Mouse (Mus musculus) MEL (cell line): ENCODE results near the gene Mical3. TPM values are rescaled to one million over a fixed set of nuclear protein-coding genes. Genes with fewer than 3 reads are reported as not detected.

Experiments used
- DNase-seq: peaks from one replicate; pipeline ENCODE4 v3.0.0; 2011; ENCODE audit warnings: low read depth, low spot score
- H3K27ac ChIP-seq: 2 replicates; pipeline ENCODE4 v1.5.1; 2012; ENCODE audit warnings: low read depth, mild to moderate bottlenecking, control low read depth, low read length, moderate library complexity; ENCODE audit not compliant: control insufficient read depth
- H3K27me3 ChIP-seq, 2 experiments: fragments of 150-350 bp in 1 of 2; sonication (generic) in 1 of 2; 2 replicates each; pipeline ENCODE4 v1.6.1; 2012; ENCODE audit warnings: low read length in 2 of 2, mild to moderate bottlenecking in 2 of 2, improper control_type of control experiment in 1 of 2, moderate library complexity in 1 of 2; ENCODE audit not compliant: insufficient read depth in 2 of 2, control insufficient read depth in 1 of 2
- H3K36me3 ChIP-seq, 2 experiments: 2 replicates each; pipeline ENCODE4 v1.6.1; 2012 to 2014; ENCODE audit warnings: low read length in 2 of 2, improper control_type of control experiment in 1 of 2, inconsistent platforms in 1 of 2, mild to moderate bottlenecking in 1 of 2; ENCODE audit not compliant: insufficient read depth in 2 of 2, control insufficient read depth in 1 of 2
- H3K4me1 ChIP-seq, 2 experiments: fragments of 150-350 bp in 1 of 2; sonication (generic) in 1 of 2; 2 replicates each; pipeline ENCODE4 v1.6.1; 2012; ENCODE audit warnings: low read length in 2 of 2, improper control_type of control experiment in 1 of 2, mild to moderate bottlenecking in 1 of 2; ENCODE audit not compliant: insufficient read depth in 2 of 2, control insufficient read depth in 1 of 2
- H3K4me3 ChIP-seq, 2 experiments: fragments of 150-350 bp in 1 of 2; sonication (generic) in 1 of 2; 2 replicates each; pipeline ENCODE4 v1.5.1; 2012; ENCODE audit warnings: low read depth in 2 of 2, low read length in 2 of 2, mild to moderate bottlenecking in 2 of 2, moderate library complexity in 2 of 2, control low read depth in 1 of 2, improper control_type of control experiment in 1 of 2; ENCODE audit not compliant: control insufficient read depth in 1 of 2, insufficient read depth in 1 of 2
- H3K79me2 ChIP-seq: 2 replicates; pipeline ENCODE4 v1.6.1; 2012; ENCODE audit warnings: mild to moderate bottlenecking, low read length, moderate library complexity; ENCODE audit not compliant: control insufficient read depth, poor library complexity, insufficient read depth
- H3K9ac ChIP-seq: 2 replicates; pipeline ENCODE4 v1.6.1; 2012; ENCODE audit warnings: low read depth, mild to moderate bottlenecking, control low read depth, low read length, moderate library complexity; ENCODE audit not compliant: control insufficient read depth, poor library complexity, severe bottlenecking
- H3K9me3 ChIP-seq: fragments of 150-350 bp; sonication (generic); replicated peaks from 2 replicates; pipeline ENCODE4 v1.6.1; 2012; ENCODE audit warnings: mild to moderate bottlenecking, low read length, improper control_type of control experiment, moderate library complexity; ENCODE audit not compliant: insufficient read depth
- BHLHE40 ChIP-seq: IDR thresholded peaks from 2 replicates; pipeline ENCODE4 v1.6.1; 2012; ENCODE audit warnings: low read depth, mild to moderate bottlenecking, inconsistent platforms, low read length, improper control_type of control experiment, borderline replicate concordance
- ELF1 ChIP-seq: IDR thresholded peaks from 2 replicates; pipeline ENCODE4 v1.6.1; 2014; ENCODE audit warnings: low read depth, mild to moderate bottlenecking, inconsistent platforms, low read length, improper control_type of control experiment, moderate library complexity
- EP300 ChIP-seq, 2 experiments: IDR thresholded peaks; 2 replicates each; pipeline ENCODE4 v1.6.1; 2011; ENCODE audit warnings: improper control_type of control experiment in 2 of 2, low read length in 2 of 2, low read depth in 1 of 2, mild to moderate bottlenecking in 1 of 2
- MAZ ChIP-seq: IDR thresholded peaks from 2 replicates; pipeline ENCODE4 v1.6.1; 2012; ENCODE audit warnings: low read depth, mild to moderate bottlenecking, inconsistent platforms, low read length, improper control_type of control experiment
- MXI1 ChIP-seq: IDR thresholded peaks from 2 replicates; pipeline ENCODE4 v1.6.1; 2011; ENCODE audit warnings: mild to moderate bottlenecking, low read depth, low read length, improper control_type of control experiment
- MYC ChIP-seq: IDR thresholded peaks from 2 replicates; pipeline ENCODE4 v1.6.1; 2011; ENCODE audit warnings: low read depth, mild to moderate bottlenecking, low read length, improper control_type of control experiment, moderate library complexity
- NELFE ChIP-seq: IDR thresholded peaks from 2 replicates; pipeline ENCODE4 v1.6.1; 2011; ENCODE audit warnings: low read depth, low read length, improper control_type of control experiment
- POLR2A ChIP-seq, 2 experiments: IDR thresholded peaks; 2 replicates each; pipeline ENCODE4 v1.6.1; 2011 to 2012; ENCODE audit warnings: low read length in 2 of 2, mild to moderate bottlenecking in 2 of 2, control low read depth in 1 of 2, improper control_type of control experiment in 1 of 2, low read depth in 1 of 2, moderate library complexity in 1 of 2; ENCODE audit not compliant: control insufficient read depth in 1 of 2, insufficient read depth in 1 of 2, poor library complexity in 1 of 2
- POLR2AphosphoS5 ChIP-seq: IDR thresholded peaks from 2 replicates; pipeline ENCODE4 v1.6.1; 2012; ENCODE audit warnings: low read depth, borderline replicate concordance, mild to moderate bottlenecking, inconsistent platforms, low read length, moderate library complexity, mixed read lengths
- RAD21 ChIP-seq: IDR thresholded peaks from 2 replicates; pipeline ENCODE4 v1.6.1; 2011; ENCODE audit warnings: mild to moderate bottlenecking, low read depth, low read length, improper control_type of control experiment
- RCOR1 ChIP-seq: IDR thresholded peaks from 2 replicates; pipeline ENCODE4 v1.6.1; 2012; ENCODE audit warnings: low read depth, mild to moderate bottlenecking, inconsistent platforms, low read length, improper control_type of control experiment
- SMC3 ChIP-seq: IDR thresholded peaks from 2 replicates; pipeline ENCODE4 v1.6.1; 2011; ENCODE audit warnings: low read depth, low read length, improper control_type of control experiment
- USF2 ChIP-seq, 2 experiments: IDR thresholded peaks; 2 replicates each; pipeline ENCODE4 v1.6.1; 2011 to 2012; ENCODE audit warnings: improper control_type of control experiment in 2 of 2, low read length in 2 of 2, borderline replicate concordance in 1 of 2, inconsistent platforms in 1 of 2, low read depth in 1 of 2, mild to moderate bottlenecking in 1 of 2; ENCODE audit not compliant: insufficient read depth in 1 of 2
- ZC3H11A ChIP-seq: IDR thresholded peaks from 2 replicates; pipeline ENCODE4 v1.6.1; 2012; ENCODE audit warnings: low read depth, mild to moderate bottlenecking, inconsistent platforms, low read length, improper control_type of control experiment
- ZKSCAN1 ChIP-seq: IDR thresholded peaks from 2 replicates; pipeline ENCODE4 v1.6.1; 2012; ENCODE audit warnings: low read depth, mild to moderate bottlenecking, inconsistent platforms, low read length, improper control_type of control experiment, moderate library complexity
- ZMIZ1 ChIP-seq: IDR thresholded peaks from 2 replicates; pipeline ENCODE4 v1.6.1; 2012; ENCODE audit warnings: low read depth, mild to moderate bottlenecking, inconsistent platforms, low read length, improper control_type of control experiment, moderate library complexity
- ZNF384 ChIP-seq: IDR thresholded peaks from 2 replicates; pipeline ENCODE4 v1.6.1; 2012; ENCODE audit warnings: low read depth, mild to moderate bottlenecking, inconsistent platforms, low read length, improper control_type of control experiment
- polyA plus RNA-seq, 2 experiments: library from polyadenylated mRNA; stranded (reverse) in 1 of 2; unstranded in 1 of 2; fragments of >175 nt in 1 of 2; fragments of >200 nt in 1 of 2; gene quantifications; 2 replicates each; pipeline versions ENCODE4 v1.2.1 to v1.2.4; 2012; ENCODE audit warnings: low replicate concordance in 2 of 2, low read depth in 1 of 2; ENCODE audit not compliant: insufficient read length in 2 of 2, insufficient read depth in 1 of 2, missing spikeins in 1 of 2
- total RNA-seq: library from RNA; depleted of rRNA; stranded (reverse); fragments of 300-350 nt; gene quantifications from 2 replicates; pipeline ENCODE4 v1.2.3, GENCODE M21; 2012

Mical3 gene
- total and polyA plus RNA-seq, 3 experiments: 19.8 to 125 (median 31.4) TPM

DNA sequence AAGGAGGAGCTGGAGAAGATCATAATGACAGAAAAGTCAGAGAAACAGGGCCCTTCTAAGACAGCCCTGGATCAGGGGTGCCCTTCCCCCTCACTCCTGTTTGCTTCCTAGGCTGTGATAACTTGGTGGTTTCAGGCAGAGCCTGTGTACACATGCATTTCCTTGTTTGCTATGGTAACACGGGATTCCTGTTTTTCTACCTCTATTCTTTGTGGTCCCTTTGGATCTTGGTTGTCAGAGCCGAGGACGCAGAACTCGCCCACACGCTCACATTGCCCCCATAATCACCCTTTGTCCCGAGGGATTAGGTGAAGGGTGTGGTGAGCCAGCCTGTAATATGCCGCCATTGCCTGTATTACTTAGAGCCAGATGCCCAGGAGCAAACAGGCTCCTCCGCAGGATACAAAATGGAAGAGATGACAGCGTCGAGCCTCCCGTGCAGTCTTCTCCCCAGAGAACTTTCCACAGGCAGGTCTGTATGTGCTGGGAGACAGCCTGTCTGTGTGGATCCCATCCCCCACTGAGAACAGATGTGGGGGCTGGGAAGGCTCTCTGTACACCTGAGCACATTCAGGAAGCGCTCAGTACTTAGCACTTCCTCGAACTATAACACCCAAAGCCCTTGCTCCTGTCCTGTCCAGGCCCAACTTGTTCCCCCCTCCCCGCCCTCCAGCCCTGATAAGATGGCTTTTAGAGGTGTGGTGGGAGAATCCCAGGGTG is 45.4 kb upstream of the Mical3 start:
- no peak for DNase-seq
- Histone ChIP-seq H3K27me3 (no peaks in the 10 kb centered on the region; a peak in 1 of 4 replicates), H3K36me3 (peaks cover 0 to 14% of the 10 kb centered on the region in 2 experiments; a peak in 2 of 4 replicates), H3K27ac (no peak overlapping the region), H3K4me3 (no peak overlapping the region), H3K79me2 (no peaks in the 10 kb centered on the region), H3K4me1 (peaks cover 6 to 22% of the 10 kb centered on the region in 2 experiments; a peak in 3 of 4 replicates), H3K9me3 (no peaks in the 10 kb centered on the region), H3K9ac (no peak overlapping the region)
- TF ChIP-seq ZMIZ1 (no peak), MXI1 (no peak), USF2 (IDR thresholded peaks at IDR 0.05; ENCODE audit: borderline replicate concordance in 1 of 2, insufficient read depth in 1 of 2, low read depth in 1 of 2, low read length in 2 of 2) (no peak), RCOR1 (no peak), ZC3H11A (no peak), POLR2A (IDR thresholded peaks at IDR 0.05; ENCODE audit: control insufficient read depth in 1 of 2, insufficient read depth in 1 of 2, low read depth in 1 of 2, low read length in 2 of 2, poor library complexity in 1 of 2) (no peak), EP300 (IDR thresholded peaks at IDR 0.05; ENCODE audit: low read depth in 1 of 2, low read length in 2 of 2) (no peak), ZNF384 (no peak), NELFE (no peak), POLR2AphosphoS5 (no peak), ELF1 (no peak), BHLHE40 (no peak), RAD21 (no peak), MAZ (no peak)

DNA sequence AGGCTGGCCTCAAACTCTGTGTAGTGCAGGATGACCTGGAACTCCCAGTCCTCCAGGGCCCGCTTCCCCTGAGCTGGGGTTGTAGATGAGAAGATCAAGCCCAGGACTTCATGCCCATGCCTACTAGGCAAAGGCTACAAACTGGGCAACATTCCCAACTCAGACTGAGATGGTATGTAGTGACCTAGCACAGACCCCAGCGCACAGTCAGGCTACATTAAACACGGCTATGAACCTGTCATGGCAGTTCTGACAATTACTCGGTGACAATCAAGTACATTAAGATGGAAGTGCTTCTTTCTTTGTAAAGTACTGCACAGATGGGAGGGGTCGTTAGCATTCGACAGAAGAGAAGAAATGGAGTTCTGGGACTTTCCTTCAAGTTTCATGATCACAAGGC is 44.0 kb upstream of the Mical3 start:
- Histone ChIP-seq H3K36me3 (peaks cover 0 to 14% of the 10 kb centered on the region in 2 experiments; a peak in 2 of 4 replicates), H3K4me3 (no peak overlapping the region), H3K4me1 (peaks cover 6 to 22% of the 10 kb centered on the region in 2 experiments; a peak in 3 of 4 replicates)
- TF ChIP-seq MYC (no peak), SMC3 (no peak), POLR2A (IDR thresholded peaks at IDR 0.05; ENCODE audit: control insufficient read depth in 1 of 2, insufficient read depth in 1 of 2, low read depth in 1 of 2, low read length in 2 of 2, poor library complexity in 1 of 2) (no peak), RAD21 (no peak), ZKSCAN1 (peak; percentile 68; the same call in 1 of the 2 replicates)
- TF ChIP-seq, all 39 proteins: peak for 1
- Histone ChIP-seq H3K9ac (no peak overlapping the region), H3K27me3 (peaks cover 0 to 6% of the 10 kb centered on the region in 2 experiments), H3K27ac (no peak overlapping the region), H3K79me2 (no peaks in the 10 kb centered on the region), H3K9me3 (no peaks in the 10 kb centered on the region)
- DNase-seq: no peak
